Mouse (Mus musculus) embryonic facial prominence, embryonic 12.5 days (tissue): ENCODE data around the gene Eif4a2. TPM values are rescaled to one million over a fixed set of nuclear protein-coding genes. Genes with fewer than 3 reads are reported as not detected.

Experiments used
- ATAC-seq: fragments of 200-750 bp; cut with Nextera tagmentation; 2 replicates; pipeline ENCODE4 v1.8.0; 2017; ENCODE audit not compliant: insufficient number of reproducible peaks, insufficient read depth, low FRiP score, low TSS enrichment
- H3K27ac ChIP-seq: fragments of 300-500 bp; sonication (generic); 2 replicates; pipeline ENCODE4 v1.5.1; 2016; ENCODE audit warnings: mild to moderate bottlenecking
- H3K27me3 ChIP-seq: fragments of 300-500 bp; sonication (generic); 2 replicates; pipeline ENCODE4 v1.6.1; 2016; ENCODE audit warnings: mild to moderate bottlenecking, moderate library complexity
- H3K36me3 ChIP-seq: fragments of 300-500 bp; sonication (generic); 2 replicates; pipeline ENCODE4 v1.6.1; 2016; ENCODE audit warnings: mild to moderate bottlenecking
- H3K4me1 ChIP-seq: fragments of 300-500 bp; sonication (generic); 2 replicates; pipeline ENCODE4 v1.6.1; 2016
- H3K4me2 ChIP-seq: fragments of 300-500 bp; sonication (generic); replicated peaks from 2 replicates; pipeline ENCODE4 v1.6.1; 2016; ENCODE audit warnings: mild to moderate bottlenecking, moderate library complexity
- H3K4me3 ChIP-seq: fragments of 300-500 bp; sonication (generic); 2 replicates; pipeline ENCODE4 v1.5.1; 2016; ENCODE audit warnings: mild to moderate bottlenecking
- H3K9ac ChIP-seq: fragments of 300-500 bp; sonication (generic); 2 replicates; pipeline ENCODE4 v1.6.1; 2016; ENCODE audit warnings: mild to moderate bottlenecking, moderate library complexity
- H3K9me3 ChIP-seq: fragments of 300-500 bp; sonication (generic); 2 replicates; pipeline ENCODE4 v1.6.1; 2016; ENCODE audit warnings: mild to moderate bottlenecking, moderate library complexity
- WGBS: fragments of 180-500 bp; shearing (Covaris S2); methylation state at CpG from one replicate; pipeline ENCODE4 v1.1.7; 2016; 5-methylcytosine and 5-hydroxymethylcytosine counted together
- polyA plus RNA-seq: library from polyadenylated mRNA; unstranded; fragments of >200 nt; fragmentation: Nextera tagmentation; extraction: Ambion mirVana; gene quantifications from 2 replicates; pipeline ENCODE4 v1.2.1, GENCODE M21; 2016

Eif4a2 gene
- polyA plus RNA-seq, 1 experiment from 2014 or later: 251 TPM

GRCm38 (mm10) chr16:23124398-23124797, 17.2 kb downstream of the Eif4a2 start:
- Histone ChIP-seq H3K4me1 (peaks cover 12% of the 10 kb centered on the region), H3K36me3 (peaks cover 35% of the 10 kb centered on the region)

GRCm38 (mm10) chr16:23127311-23127672, 20.0 kb downstream of the Eif4a2 start:
- Histone ChIP-seq H3K27me3 (no peaks in the 10 kb centered on the region), H3K36me3 (peaks cover 20% of the 10 kb centered on the region), H3K9ac (peak overlapping the region; percentile 83), H3K27ac (peak overlapping the region; percentile 97), H3K4me1 (peaks cover 12% of the 10 kb centered on the region), H3K9me3 (no peaks in the 10 kb centered on the region), H3K4me2 (peak overlapping the region; percentile 71), H3K4me3 (peak overlapping the region; percentile 68)
- WGBS: 0% methylated on average over 4 of the region's 4 CpGs
- peak; percentile 30; the same call in 1 of the 2 replicates for ATAC-seq

More at GRCm38 (mm10) chr16:23124398-23124797, 17.2 kb downstream of the Eif4a2 start:
- Histone ChIP-seq H3K27ac (no peak overlapping the region), H3K4me3 (no peak overlapping the region), H3K9ac (no peak overlapping the region), H3K9me3 (no peaks in the 10 kb centered on the region), H3K27me3 (no peaks in the 10 kb centered on the region), H3K4me2 (no peak overlapping the region)
- WGBS: 90% methylated on average over 4 of the region's 4 CpGs
- ATAC-seq: no peak

- peak; percentile 86 for ATAC-seq
Observed at GRCm38 (mm10) chr16:23127673-23128375, 20.6 kb downstream of the Eif4a2 start, which contains the start of gene Rfc4. Gene Rfc4 (minus strand): TSS chr16:23127737.

GRCm38 (mm10) chr16:23130303-23130702, 23.1 kb downstream of the Eif4a2 start:
- H3K4me1 ChIP-seq: peaks cover 12% of the 10 kb centered on the region
- no peak for ATAC-seq
- H3K9ac ChIP-seq: no peak overlapping the region
- no peak overlapping the region for H3K27ac ChIP-seq
- no peak overlapping the region for H3K4me3 ChIP-seq
- WGBS: 91% methylated on average over 3 of the region's 3 CpGs
- H3K27me3 ChIP-seq: no peaks in the 10 kb centered on the region
- no peaks in the 10 kb centered on the region for H3K36me3 ChIP-seq
- no peak overlapping the region for H3K4me2 ChIP-seq
- H3K9me3 ChIP-seq: no peaks in the 10 kb centered on the region

More at GRCm38 (mm10) chr16:23127673-23128375, 20.6 kb downstream of the Eif4a2 start, which contains the start of gene Rfc4:
- H3K27ac ChIP-seq: peak within 1 kb of the TSS; percentile 97
- H3K4me1 ChIP-seq: peaks cover 12% of the 10 kb centered on the region
- H3K4me2 ChIP-seq: peak within 1 kb of the TSS; percentile 71
- H3K9ac ChIP-seq: peak within 1 kb of the TSS; percentile 83
- no peaks in the 10 kb centered on the region for H3K9me3 ChIP-seq
- WGBS: under 1% methylated on average over 51 of the region's 51 CpGs
- H3K36me3 ChIP-seq: peaks cover 14% of the 10 kb centered on the region
- H3K4me3 ChIP-seq: peak within 1 kb of the TSS; percentile 68
- no peaks in the 10 kb centered on the region for H3K27me3 ChIP-seq

- ATAC-seq: no peak
- Histone ChIP-seq H3K4me2 (no peak overlapping the region), H3K4me1 (peaks cover 6% of the 10 kb centered on the region), H3K9ac (no peak overlapping the region), H3K4me3 (no peak overlapping the region), H3K36me3 (no peaks in the 10 kb centered on the region), H3K27ac (no peak overlapping the region), H3K9me3 (no peaks in the 10 kb centered on the region), H3K27me3 (no peaks in the 10 kb centered on the region)
- 93% methylated on average over 1 of the region's 1 CpGs for WGBS
Observed at GRCm38 (mm10) chr16:23132336-23132735, 25.1 kb downstream of the Eif4a2 start.

GRCm38 (mm10) chr16:23135421-23136149, 28.3 kb downstream of the Eif4a2 start:
- no peaks in the 10 kb centered on the region for H3K4me1 ChIP-seq
- no peak overlapping the region for H3K4me2 ChIP-seq
- no peaks in the 10 kb centered on the region for H3K36me3 ChIP-seq
- H3K27ac ChIP-seq: no peak overlapping the region
- H3K27me3 ChIP-seq: no peaks in the 10 kb centered on the region
- no peak overlapping the region for H3K9ac ChIP-seq
- ATAC-seq: no peak
- WGBS: 24% methylated on average over 11 of the region's 11 CpGs
- H3K9me3 ChIP-seq: no peaks in the 10 kb centered on the region
- H3K4me3 ChIP-seq: no peak overlapping the region

GRCm38 (mm10) chr16:23136406-23136970, 29.2 kb downstream of the Eif4a2 start:
- no peaks in the 10 kb centered on the region for H3K4me1 ChIP-seq
- WGBS: 55% methylated on average over 4 of the region's 4 CpGs
- no peaks in the 10 kb centered on the region for H3K27me3 ChIP-seq
- H3K27ac ChIP-seq: no peak overlapping the region
- H3K4me3 ChIP-seq: no peak overlapping the region
- no peak overlapping the region for H3K4me2 ChIP-seq
- H3K9ac ChIP-seq: no peak overlapping the region
- ATAC-seq: no peak
- H3K9me3 ChIP-seq: no peaks in the 10 kb centered on the region
- H3K36me3 ChIP-seq: no peaks in the 10 kb centered on the region

GRCm38 (mm10) chr16:23140911-23141310, 33.7 kb downstream of the Eif4a2 start:
- H3K4me2 ChIP-seq: no peak overlapping the region
- H3K9ac ChIP-seq: no peak overlapping the region
- H3K36me3 ChIP-seq: no peaks in the 10 kb centered on the region
- no peaks in the 10 kb centered on the region for H3K27me3 ChIP-seq
- no peak overlapping the region for H3K27ac ChIP-seq
- H3K4me3 ChIP-seq: no peak overlapping the region
- no peaks in the 10 kb centered on the region for H3K4me1 ChIP-seq
- no peak for ATAC-seq
- WGBS: 93% methylated on average over 3 of the region's 3 CpGs
- no peaks in the 10 kb centered on the region for H3K9me3 ChIP-seq

- WGBS: 82% methylated on average over 7 of the region's 7 CpGs
Observed at GRCm38 (mm10) chr16:23144326-23144725, 37.1 kb downstream of the Eif4a2 start.

GRCm38 (mm10) chr16:23145211-23145610, 38.0 kb downstream of the Eif4a2 start:
- H3K4me2 ChIP-seq: no peak overlapping the region
- H3K36me3 ChIP-seq: no peaks in the 10 kb centered on the region
- no peak overlapping the region for H3K9ac ChIP-seq
- H3K4me3 ChIP-seq: no peak overlapping the region
- ATAC-seq: no peak
- 87% methylated on average over 5 of the region's 5 CpGs for WGBS
- no peaks in the 10 kb centered on the region for H3K27me3 ChIP-seq
- H3K9me3 ChIP-seq: no peaks in the 10 kb centered on the region
- H3K27ac ChIP-seq: no peak overlapping the region
- H3K4me1 ChIP-seq: no peaks in the 10 kb centered on the region

More at GRCm38 (mm10) chr16:23144326-23144725, 37.1 kb downstream of the Eif4a2 start:
- H3K4me2 ChIP-seq: no peak overlapping the region
- no peak for ATAC-seq
- no peaks in the 10 kb centered on the region for H3K36me3 ChIP-seq
- H3K4me1 ChIP-seq: no peaks in the 10 kb centered on the region
- H3K27me3 ChIP-seq: no peaks in the 10 kb centered on the region
- H3K9ac ChIP-seq: no peak overlapping the region
- H3K27ac ChIP-seq: no peak overlapping the region
- H3K9me3 ChIP-seq: no peaks in the 10 kb centered on the region
- no peak overlapping the region for H3K4me3 ChIP-seq

- no peak within 1 kb of the TSS for H3K9ac ChIP-seq
- no peak within 1 kb of the TSS for H3K4me3 ChIP-seq
- no peaks in the 10 kb centered on the region for H3K27me3 ChIP-seq
- H3K27ac ChIP-seq: no peak within 1 kb of the TSS
- H3K4me2 ChIP-seq: no peak within 1 kb of the TSS
- H3K9me3 ChIP-seq: no peaks in the 10 kb centered on the region
- H3K4me1 ChIP-seq: no peaks in the 10 kb centered on the region
- ATAC-seq: no peak
- WGBS: 86% methylated on average over 3 of the region's 3 CpGs
- H3K36me3 ChIP-seq: no peaks in the 10 kb centered on the region
Observed at GRCm38 (mm10) chr16:23146280-23146679, 39.0 kb downstream of the Eif4a2 start, which contains the start of gene Adipoq. Gene Adipoq (plus strand): TSS chr16:23146536.
